Mouse (Mus musculus) liver, postnatal 0 days (tissue): ENCODE measurements around the gene Vsx1. TPM values are rescaled to one million over a fixed set of nuclear protein-coding genes. Genes with fewer than 3 reads are reported as not detected.

ENCODE experiments used
- ATAC-seq: fragments of 200-750 bp; cut with Nextera tagmentation; 2 replicates; pipeline ENCODE4 v1.8.0; 2017; ENCODE audit warnings: mild to moderate bottlenecking, moderate library complexity
- DNase-seq: peaks from one replicate; pipeline ENCODE4 v3.0.0-alpha.2; 2016
- H3K27ac ChIP-seq: fragments of 300-500 bp; sonication (generic); 2 replicates; pipeline ENCODE4 v1.5.1; 2014; ENCODE audit warnings: antibody characterized with exemption, moderate library complexity, mild to moderate bottlenecking, low read depth
- H3K27me3 ChIP-seq: fragments of 300-500 bp; sonication (generic); 2 replicates; pipeline ENCODE4 v1.6.1; 2014; ENCODE audit warnings: low read length, control low read depth, mixed read lengths; ENCODE audit not compliant: insufficient read depth
- H3K36me3 ChIP-seq: fragments of 300-500 bp; sonication (generic); replicated peaks from 2 replicates; pipeline ENCODE4 v1.6.1; 2014; ENCODE audit warnings: mild to moderate bottlenecking, control low read depth, low read length, moderate library complexity, mixed read lengths; ENCODE audit not compliant: insufficient read depth
- H3K4me1 ChIP-seq: fragments of 300-500 bp; sonication (generic); 2 replicates; pipeline ENCODE4 v1.6.1; 2014; ENCODE audit warnings: antibody characterized with exemption, mild to moderate bottlenecking, control low read depth; ENCODE audit not compliant: insufficient read depth
- H3K4me2 ChIP-seq: fragments of 300-500 bp; sonication (generic); 2 replicates; pipeline ENCODE4 v1.6.1; 2014; ENCODE audit warnings: low read depth, mild to moderate bottlenecking, low read length, moderate library complexity, mixed read lengths
- H3K4me3 ChIP-seq: fragments of 300-500 bp; sonication (generic); 2 replicates; pipeline ENCODE4 v1.5.1; 2014; ENCODE audit warnings: low read depth, low read length
- H3K9ac ChIP-seq: fragments of 300-500 bp; sonication (generic); replicated peaks from 2 replicates; pipeline ENCODE4 v1.6.1; 2014; ENCODE audit warnings: mild to moderate bottlenecking, moderate library complexity
- H3K9me3 ChIP-seq: fragments of 300-500 bp; sonication (generic); 2 replicates; pipeline ENCODE4 v1.6.1; 2016; ENCODE audit warnings: mild to moderate bottlenecking, control low read depth, low read length, mixed read lengths
- CTCF ChIP-seq: sonication (generic); IDR thresholded peaks from 2 replicates; pipeline ENCODE4 v1.5.1; 2016; ENCODE audit warnings: antibody characterized with exemption, low read depth
- EP300 ChIP-seq: IDR thresholded peaks from 2 replicates; pipeline ENCODE4 v1.6.1; 2016; ENCODE audit warnings: antibody characterized with exemption, low read depth, mild to moderate bottlenecking
- WGBS: fragments of 180-500 bp; shearing (Covaris S2); extraction: QIAGEN DNeasy Blood & Tissue Kit; methylation state at CpG from one replicate; pipeline ENCODE4 v1.1.7; 2014; ENCODE audit not compliant: insufficient replicate concordance; 5-methylcytosine and 5-hydroxymethylcytosine counted together
- polyA plus RNA-seq: library from polyadenylated mRNA; unstranded; fragments of >200 nt; fragmentation: Nextera tagmentation; extraction: Ambion mirVana; gene quantifications from 2 replicates; pipeline ENCODE4 v1.2.1, GENCODE M21; 2015

The Vsx1 gene
- polyA plus RNA-seq, 1 experiment from 2014 or later, result not detected

DNA sequence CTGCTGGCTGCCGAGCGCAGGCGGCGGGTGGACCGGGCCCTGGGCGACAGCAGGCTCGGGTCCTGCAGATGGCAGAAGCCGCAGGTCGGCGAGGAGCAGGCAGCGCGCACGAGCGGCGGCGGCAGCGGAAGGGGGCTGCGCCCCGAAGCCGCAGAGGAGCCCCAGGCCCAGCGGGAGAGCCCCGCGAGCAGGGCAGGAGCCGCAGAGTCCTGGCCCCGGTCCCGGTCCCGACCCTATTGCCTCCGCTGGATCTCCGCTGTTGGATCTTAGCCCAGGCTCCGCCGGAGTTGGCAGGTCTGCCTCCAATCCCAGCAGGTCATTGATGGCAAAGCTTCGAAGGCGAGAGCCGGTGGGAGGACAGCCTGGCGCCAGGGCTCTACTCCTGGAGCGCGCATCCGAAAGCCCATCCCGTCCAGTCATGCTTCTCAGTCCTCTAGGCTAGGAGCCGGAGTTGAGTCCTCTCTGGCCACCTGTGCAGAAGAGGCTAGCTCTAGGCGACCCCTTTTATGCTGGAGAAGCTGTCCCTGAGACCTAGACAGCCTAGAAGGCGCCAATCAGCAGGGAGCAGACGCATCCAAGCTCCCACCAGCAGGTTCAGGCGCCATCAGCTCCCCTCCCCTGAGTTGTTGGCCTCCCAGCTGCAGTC lies 496 bp downstream of the Vsx1 start:
- H3K36me3 ChIP-seq, result no peaks in the 10 kb centered on the region
- DNase-seq (no peak), ATAC-seq (no peak)
- WGBS, result 2% methylated on average over 44 of the region's 44 CpGs
- H3K4me2 ChIP-seq, result peak overlapping the region; percentile 51
- no peak overlapping the region for H3K9ac ChIP-seq
- H3K27me3 ChIP-seq, result peaks cover 44% of the 10 kb centered on the region
- H3K9me3 ChIP-seq, result no peaks in the 10 kb centered on the region
- H3K4me1 ChIP-seq, result no peaks in the 10 kb centered on the region
- TF ChIP-seq CTCF (no peak), EP300 (no peak)
- no peak overlapping the region for H3K27ac ChIP-seq
- H3K4me3 ChIP-seq, result peak overlapping the region; percentile 13; the same call in 1 of the 2 replicates

GRCm38 (mm10) chr2:150687871-150688540 lies 1.2 kb downstream of the Vsx1 start:
- ATAC-seq (no peak), DNase-seq (no peak)
- WGBS, result 4% methylated on average over 23 of the region's 23 CpGs
- no peak for TF ChIP-seq CTCF
- no peak for TF ChIP-seq EP300
- Histone ChIP-seq H3K9ac (no peak overlapping the region), H3K36me3 (no peaks in the 10 kb centered on the region), H3K4me2 (peak overlapping the region; percentile 51; the same call in 1 of the 2 replicates), H3K4me1 (no peaks in the 10 kb centered on the region), H3K4me3 (peak overlapping the region; percentile 13; the same call in 1 of the 2 replicates), H3K27ac (no peak overlapping the region), H3K27me3 (peaks cover 44% of the 10 kb centered on the region), H3K9me3 (no peaks in the 10 kb centered on the region)

DNA sequence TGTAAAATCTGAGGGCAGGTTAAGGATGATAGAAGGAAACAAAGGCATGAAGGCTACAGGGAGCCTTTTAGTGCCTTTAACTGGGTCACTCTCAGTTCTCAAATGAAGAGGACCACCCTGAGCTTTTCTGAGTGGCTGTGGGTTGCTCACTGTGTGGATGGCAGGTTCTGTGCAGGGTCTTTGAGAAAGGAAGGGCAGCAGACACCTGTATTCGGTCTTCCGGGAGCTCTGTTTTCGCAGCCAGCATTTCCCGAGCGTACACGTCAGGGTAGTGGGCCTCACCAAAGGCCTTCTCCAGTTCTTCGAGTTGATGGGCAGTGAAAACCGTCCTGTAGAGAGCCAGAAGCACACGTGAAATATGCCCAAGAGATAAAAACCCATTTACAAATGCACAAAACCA lies 3.8 kb downstream of the Vsx1 start:
- Histone ChIP-seq H3K9ac (no peak overlapping the region), H3K36me3 (no peaks in the 10 kb centered on the region), H3K27ac (no peak overlapping the region), H3K4me3 (no peak overlapping the region), H3K4me2 (no peak overlapping the region), H3K4me1 (no peaks in the 10 kb centered on the region), H3K27me3 (peaks cover 38% of the 10 kb centered on the region), H3K9me3 (no peaks in the 10 kb centered on the region)
- no peak for DNase-seq
- no peak for TF ChIP-seq EP300
- TF ChIP-seq CTCF, result no peak
- no peak for ATAC-seq
- 89% methylated on average over 9 of the region's 9 CpGs for WGBS

GRCm38 (mm10) chr2:150684451-150684850 lies 4.7 kb downstream of the Vsx1 start:
- DNase-seq (no peak), ATAC-seq (no peak)
- Histone ChIP-seq H3K36me3 (no peaks in the 10 kb centered on the region), H3K27me3 (peaks cover 29% of the 10 kb centered on the region), H3K9ac (no peak overlapping the region), H3K27ac (no peak overlapping the region), H3K9me3 (no peaks in the 10 kb centered on the region), H3K4me2 (no peak overlapping the region), H3K4me1 (no peaks in the 10 kb centered on the region), H3K4me3 (no peak overlapping the region)
- 84% methylated on average over 12 of the region's 12 CpGs for WGBS
- no peak for TF ChIP-seq CTCF
- no peak for TF ChIP-seq EP300

DNA sequence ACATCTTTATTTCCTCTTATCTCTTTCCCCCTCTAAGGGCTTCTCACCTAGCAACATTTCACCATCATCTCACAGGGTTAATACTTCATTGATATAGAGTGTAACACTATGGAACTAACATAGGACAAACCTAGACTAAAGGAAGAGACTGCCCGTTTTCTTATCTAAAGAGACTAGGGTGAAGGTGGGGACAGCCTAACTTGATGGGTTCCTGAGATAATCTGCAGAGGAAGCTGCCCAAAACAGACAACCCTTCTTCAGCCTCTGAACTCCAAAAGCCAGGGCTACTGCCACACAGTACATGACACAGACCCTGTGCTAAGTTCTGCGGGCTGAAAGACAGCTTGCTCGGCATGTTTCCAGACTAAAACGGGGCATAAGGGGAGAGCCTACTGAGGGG lies 7.6 kb downstream of the Vsx1 start:
- no peaks in the 10 kb centered on the region for H3K4me1 ChIP-seq
- H3K9ac ChIP-seq, result no peak overlapping the region
- no peak for TF ChIP-seq CTCF
- no peak for TF ChIP-seq EP300
- H3K27me3 ChIP-seq, result no peaks in the 10 kb centered on the region; the same call in none of the 2 replicates
- no peak overlapping the region for H3K4me3 ChIP-seq
- H3K4me2 ChIP-seq, result no peak overlapping the region
- no peaks in the 10 kb centered on the region for H3K36me3 ChIP-seq
- H3K9me3 ChIP-seq, result no peaks in the 10 kb centered on the region
- H3K27ac ChIP-seq, result no peak overlapping the region
- DNase-seq (no peak), ATAC-seq (no peak)
- WGBS, result 40% methylated on average over 4 of the region's 4 CpGs

- WGBS, result 1% methylated on average over 3 of the region's 3 CpGs
- no peaks in the 10 kb centered on the region for H3K27me3 ChIP-seq
- no peak overlapping the region for H3K4me3 ChIP-seq
- no peak overlapping the region for H3K4me2 ChIP-seq
- H3K4me1 ChIP-seq, result peaks cover 5% of the 10 kb centered on the region; the same call in 1 of the 2 replicates
- no peaks in the 10 kb centered on the region for H3K36me3 ChIP-seq
- H3K9ac ChIP-seq, result no peak overlapping the region
- DNase-seq (peak; percentile 85), ATAC-seq (no peak)
- H3K9me3 ChIP-seq, result no peaks in the 10 kb centered on the region
- no peak overlapping the region for H3K27ac ChIP-seq
- TF ChIP-seq EP300 (no peak), CTCF (peak; percentile 93)
Measured at GRCm38 (mm10) chr2:150678392-150678791, 10.8 kb downstream of the Vsx1 start.
